Mouse (Mus musculus) kidney, adult 9 months (tissue): Measurements from ENCODE around the gene Hoxa6.

Source experiments
- DNase-seq: peaks from one replicate; pipeline ENCODE4 v3.0.0; 2022

Hoxa6 gene

GRCm38 (mm10) chr6:52161336-52162092, 47.0 kb downstream of the Hoxa6 start:
- peak; percentile 19 for DNase-seq

- DNase-seq, result peak; percentile 84
Observed at GRCm38 (mm10) chr6:52160511-52161335, 47.8 kb downstream of the Hoxa6 start.

- peak; percentile 70 for DNase-seq
Observed at GRCm38 (mm10) chr6:52159979-52160378, 48.5 kb downstream of the Hoxa6 start.

DNA sequence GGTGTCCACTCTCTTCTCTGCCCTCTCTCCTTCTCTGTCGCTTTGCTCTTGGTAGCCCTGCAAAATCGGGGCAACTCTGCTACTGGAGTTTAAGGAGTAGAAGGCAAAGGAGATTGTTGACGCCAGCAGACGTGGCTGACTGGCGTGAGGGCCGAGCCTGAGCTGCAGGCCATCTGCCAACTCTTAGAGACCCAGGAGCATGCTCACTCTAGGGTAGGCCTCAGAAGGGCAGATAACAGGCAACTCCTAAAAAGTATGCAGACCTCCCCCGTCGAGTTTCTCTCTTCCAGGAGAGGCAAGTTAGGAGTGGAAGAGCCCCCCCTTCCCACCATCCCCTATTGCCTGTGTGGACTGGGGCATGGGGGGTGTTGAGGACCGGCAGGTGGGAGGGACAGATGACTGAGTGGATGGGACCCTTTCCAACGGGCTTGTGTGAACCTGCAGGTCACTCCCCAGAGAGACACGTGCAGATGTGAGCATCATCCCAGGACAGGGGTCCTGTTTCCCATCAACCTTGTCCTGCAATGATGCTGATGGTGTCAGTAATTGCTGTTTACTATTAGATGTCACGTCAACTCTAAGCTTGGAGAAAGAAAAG, 49.3 kb downstream of the Hoxa6 start:
- peak; percentile 65 for DNase-seq

DNA sequence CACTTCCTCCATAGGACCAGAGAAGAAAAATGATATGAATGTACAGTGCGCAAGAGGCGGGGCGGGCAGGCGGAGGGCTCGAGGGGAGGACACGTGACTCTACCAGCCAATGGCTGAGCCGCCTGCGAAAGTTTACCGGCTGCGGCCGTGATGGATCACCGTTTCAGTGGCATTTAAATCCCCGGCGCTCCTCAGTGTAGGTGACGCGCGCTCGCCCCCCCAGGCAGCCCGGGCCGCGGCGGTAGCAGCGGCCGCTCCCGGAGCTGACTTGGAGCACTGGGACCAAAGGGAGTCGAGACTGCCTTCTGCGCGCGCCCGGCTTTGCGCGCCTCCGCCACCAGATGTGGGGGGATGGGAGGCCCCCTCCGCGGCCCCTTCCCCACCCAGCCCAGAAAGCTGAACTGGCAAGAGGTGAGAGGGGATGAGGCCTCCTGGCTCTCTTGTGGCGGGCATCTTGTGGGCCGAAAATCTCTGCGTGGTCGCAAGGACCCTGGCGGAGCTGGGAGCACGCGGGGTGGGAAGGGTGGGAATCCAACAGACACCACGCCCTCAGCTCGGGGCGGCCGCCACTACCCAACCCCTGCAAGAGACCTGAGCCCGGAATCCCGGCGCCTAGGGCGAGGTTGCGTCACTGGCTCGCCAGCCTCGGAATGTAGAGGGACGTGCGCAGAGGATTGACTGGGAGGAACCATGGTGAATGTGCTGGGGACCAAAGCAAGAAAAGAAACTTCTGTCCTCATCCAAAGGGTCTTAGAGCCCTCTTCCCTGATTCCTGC, 50.1 kb downstream of the Hoxa6 start, which contains the start of gene Hoxa1:
Gene Hoxa1, minus strand, starts transcription at position 42 of the 776 bp plus-strand sequence.
- DNase-seq, result peak; percentile 91

DNA sequence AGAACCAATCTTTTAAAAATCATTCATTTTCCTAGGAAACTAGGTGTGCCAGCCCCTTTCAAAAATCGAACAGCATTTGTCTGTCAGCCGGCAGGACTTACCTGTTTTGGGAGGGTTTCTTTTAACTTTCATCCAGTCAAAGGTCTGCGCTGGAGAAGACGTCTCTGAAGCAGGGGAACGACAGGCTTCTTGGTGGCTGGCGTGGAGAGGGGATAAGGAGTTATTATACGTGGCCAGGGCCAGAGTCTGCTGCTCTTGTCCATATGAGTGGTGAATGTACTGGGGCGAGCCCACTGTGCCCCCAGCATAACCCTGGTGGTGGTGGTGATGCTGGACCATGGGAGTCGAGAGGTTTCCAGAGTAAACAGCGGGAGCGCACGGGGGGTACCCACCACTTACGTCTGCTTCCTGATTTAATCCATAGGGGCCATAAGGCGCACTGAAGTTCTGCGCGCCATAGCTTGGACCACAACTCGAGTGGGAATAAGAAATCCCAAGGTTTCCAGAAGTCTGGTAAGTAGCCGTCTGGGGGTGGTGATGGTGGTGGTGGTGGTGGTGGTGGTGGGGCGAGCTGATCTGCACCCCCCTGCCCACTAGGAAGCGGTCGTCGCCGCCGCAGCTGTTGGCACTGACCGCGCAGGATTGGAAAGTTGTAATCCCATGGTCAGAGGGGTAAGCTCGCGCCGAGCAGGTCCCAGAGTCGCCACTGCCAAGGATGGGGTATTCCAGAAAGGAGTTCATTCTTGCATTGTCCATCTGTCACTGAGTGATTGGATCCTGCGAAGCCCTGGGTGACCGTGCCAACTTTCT, 50.9 kb downstream of the Hoxa6 start:
- DNase-seq, result peak; percentile 20

- DNase-seq, result no peak
Observed at GRCm38 (mm10) chr6:52156551-52157200, 51.8 kb downstream of the Hoxa6 start.
